Mouse (Mus musculus) ovary, postnatal 14 days (tissue): Measurements from ENCODE around the gene Olfr1043.
"Not testable (repeated sequence)": the region's sequence is repeated elsewhere in the genome, so short reads cannot be mapped to it uniquely, and the experiment has no call there.

ENCODE experiments used
- DNase-seq: peaks from one replicate; pipeline ENCODE4 v3.0.0; 2022; ENCODE audit warnings: low spot score

Olfr1043 gene

DNA sequence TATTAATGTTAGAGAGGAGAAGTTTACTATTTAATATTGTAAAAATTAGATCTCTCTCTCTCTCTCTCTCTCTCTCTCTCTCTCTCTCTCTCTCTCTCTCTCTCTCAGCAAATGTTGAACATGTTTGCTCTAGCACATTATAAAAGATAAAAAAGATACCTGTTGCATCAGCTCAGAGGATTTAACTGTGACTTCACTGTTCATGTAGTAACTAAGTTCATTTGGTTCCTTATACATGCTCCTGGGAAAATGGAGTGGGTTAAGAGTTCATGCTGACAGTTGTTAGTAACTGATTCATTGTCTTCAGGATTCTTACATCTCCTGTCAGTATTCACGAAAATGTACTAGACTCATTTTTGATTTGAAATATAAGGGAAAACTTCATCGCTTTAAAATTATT, at the start of gene Olfr1043:
Olfr1043 (minus strand) TSS at position 101 of the 400 bp plus-strand sequence.
- DNase-seq = no peak

DNA sequence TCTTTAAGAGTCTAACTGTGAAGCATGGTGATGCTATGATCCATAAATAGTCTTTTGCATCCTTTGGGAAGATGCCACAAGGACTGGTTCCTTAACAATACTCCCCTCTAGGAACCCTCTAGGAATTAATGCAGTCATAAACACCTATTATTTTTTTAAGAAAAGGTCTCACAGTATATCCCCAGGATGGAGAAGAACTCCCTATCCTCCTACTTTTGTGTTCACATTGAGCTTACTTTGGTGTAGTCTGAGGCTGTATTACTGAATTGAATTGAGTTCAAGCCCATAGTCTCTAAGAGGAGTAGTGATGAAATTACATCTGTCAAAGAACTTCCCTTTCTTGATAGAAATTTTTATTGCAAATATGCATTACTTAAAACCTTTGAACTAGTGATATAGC, 35.6 kb upstream of the Olfr1043 start, which contains the start of gene Olfr1045:
Olfr1045 (minus strand) TSS at position 101 of the 400 bp plus-strand sequence.
- no peak for DNase-seq

DNA sequence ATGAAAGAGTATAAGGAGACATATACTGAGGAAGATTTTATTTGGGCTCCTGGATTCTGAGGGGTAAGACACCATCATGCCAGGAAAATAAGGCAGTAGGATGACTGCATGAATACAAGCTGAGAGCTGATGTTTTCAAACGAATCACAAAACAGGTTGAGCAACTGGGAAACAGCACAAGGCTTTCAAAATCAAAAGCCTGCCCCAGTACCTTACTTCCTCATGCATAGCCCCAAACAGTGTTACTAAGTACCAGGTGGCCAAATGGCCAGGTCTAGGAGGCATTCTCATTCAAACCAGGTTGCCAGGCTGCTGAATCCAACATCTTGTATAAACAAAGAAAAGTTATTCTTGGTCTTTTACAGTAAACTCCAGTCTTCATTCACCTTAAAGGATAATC, 28.5 kb upstream of the Olfr1043 start:
- DNase-seq = no peak

DNA sequence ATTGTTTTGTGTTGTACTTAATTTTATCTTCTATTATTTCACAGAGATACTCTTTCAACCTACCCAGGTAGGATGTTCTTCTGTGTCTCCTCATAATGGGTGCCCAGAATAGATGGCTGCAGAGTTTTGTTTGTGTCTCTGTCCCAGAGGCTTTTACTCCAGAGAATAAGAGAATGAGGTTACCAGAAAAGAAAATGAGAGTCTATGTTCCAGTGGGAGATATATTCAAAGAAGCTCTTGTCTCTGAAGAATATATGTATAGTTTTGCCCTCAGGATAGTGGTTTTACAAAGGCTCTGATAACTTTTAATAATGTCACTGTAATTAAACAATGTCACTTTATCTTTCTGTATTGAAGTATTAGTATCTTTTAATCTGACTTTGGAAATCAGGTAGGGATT, 18.3 kb upstream of the Olfr1043 start, which contains the start of gene Olfr52:
Olfr52 (minus strand) TSS at position 101 of the 400 bp plus-strand sequence.
- DNase-seq = no peak

DNA sequence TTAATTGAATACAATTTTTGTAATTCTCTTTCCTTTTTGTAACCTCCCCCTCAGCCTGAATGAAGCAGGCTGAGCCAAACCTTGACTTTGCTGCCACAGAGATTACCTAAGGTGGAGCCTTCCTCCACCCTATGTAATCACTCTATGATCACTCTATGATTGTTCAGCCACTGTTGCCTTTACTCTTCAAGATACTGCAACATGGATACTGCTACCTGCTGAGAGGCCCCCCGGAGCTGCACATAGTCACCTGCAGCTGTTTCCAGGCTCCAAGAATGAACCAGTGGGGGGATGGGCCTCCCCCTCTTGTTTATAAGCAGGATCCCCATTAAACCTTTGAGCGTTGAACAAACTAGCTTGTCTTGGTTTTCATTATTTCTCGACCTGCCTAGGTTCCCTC, 12.6 kb upstream of the Olfr1043 start:
- no peak for DNase-seq

DNA sequence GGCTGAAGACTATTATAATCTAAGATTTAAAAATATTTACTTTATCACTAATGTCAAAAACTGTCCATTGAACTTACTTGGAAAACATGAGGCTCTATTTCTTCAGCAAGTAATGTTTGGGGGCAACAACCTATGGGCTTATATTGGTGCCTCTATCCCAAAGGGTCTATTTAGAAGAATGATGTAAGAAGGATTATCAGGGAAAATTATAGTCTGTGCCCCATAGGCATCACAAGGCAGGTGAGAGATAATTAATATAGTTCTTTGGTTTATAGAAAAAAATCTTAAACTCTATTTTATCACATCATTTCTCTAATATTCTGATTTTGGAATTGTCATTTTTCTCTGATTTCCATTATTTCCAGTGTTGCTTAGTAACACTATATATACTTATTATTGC, 10.4 kb upstream of the Olfr1043 start, which contains the start of gene Olfr1044:
Olfr1044 (minus strand) TSS at position 101 of the 400 bp plus-strand sequence.
- DNase-seq = no peak

DNA sequence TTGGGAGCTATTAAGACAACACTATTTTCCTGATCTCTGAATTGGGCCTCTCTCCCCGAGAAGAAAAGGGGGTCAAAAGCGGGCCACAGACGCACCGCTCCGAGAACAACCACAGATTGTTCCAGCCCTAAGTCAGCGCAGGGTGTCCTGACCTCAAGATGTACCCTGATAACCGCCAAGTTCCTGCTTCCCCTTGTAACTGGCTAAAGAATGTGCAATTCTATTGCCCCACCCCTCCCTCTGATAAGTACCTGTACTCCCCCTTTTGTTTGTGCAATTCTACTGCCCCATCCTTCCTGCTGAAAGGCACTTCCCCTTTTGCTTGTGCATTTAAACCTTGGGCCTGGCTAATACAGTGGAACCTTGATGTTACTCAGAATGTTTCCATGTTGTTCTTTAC, 8.1 kb upstream of the Olfr1043 start:
- not testable (repeated sequence) for DNase-seq

DNA sequence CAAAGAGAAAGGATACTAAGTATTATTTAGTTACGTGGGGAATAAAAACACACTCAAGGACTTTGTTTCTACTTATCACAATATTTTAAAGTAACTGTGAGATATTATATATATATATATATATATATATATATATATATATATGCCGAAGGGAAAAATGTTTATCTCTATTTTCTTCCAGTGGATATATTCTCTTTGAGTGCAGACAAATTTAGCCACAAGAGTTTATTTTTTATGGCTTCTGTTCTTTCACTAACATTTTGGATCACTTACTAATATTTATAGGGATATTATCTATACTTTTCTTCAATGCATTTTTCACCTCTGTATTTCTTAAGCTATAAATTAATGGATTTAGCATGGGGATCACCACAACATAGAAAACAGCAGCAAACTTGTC, 5.6 kb downstream of the Olfr1043 start, which contains the start of gene Olfr1042:
Olfr1042 (minus strand) TSS at position 101 of the 400 bp plus-strand sequence.
- DNase-seq = no peak

DNA sequence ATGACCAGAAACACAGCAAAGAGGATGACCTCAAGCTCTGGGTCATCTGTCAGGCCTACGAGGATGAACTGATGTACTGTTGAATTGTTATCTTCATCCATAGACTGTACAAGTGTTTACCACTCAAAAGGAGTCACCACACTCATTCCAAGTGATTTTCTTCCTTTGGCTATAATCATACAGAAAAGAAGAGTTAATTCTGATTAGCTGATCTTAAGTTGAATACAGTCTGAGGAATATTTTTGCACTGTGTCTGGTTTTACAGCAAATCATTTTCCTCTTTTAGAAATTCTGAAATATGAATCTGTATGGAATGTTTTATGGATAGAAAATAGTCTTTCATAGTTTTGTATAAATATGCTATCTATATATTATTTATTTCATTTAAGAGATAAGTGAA, 20.7 kb downstream of the Olfr1043 start, which contains the start of gene Olfr1040:
Olfr1040 (minus strand) TSS at position 101 of the 400 bp plus-strand sequence.
- DNase-seq = no peak

DNA sequence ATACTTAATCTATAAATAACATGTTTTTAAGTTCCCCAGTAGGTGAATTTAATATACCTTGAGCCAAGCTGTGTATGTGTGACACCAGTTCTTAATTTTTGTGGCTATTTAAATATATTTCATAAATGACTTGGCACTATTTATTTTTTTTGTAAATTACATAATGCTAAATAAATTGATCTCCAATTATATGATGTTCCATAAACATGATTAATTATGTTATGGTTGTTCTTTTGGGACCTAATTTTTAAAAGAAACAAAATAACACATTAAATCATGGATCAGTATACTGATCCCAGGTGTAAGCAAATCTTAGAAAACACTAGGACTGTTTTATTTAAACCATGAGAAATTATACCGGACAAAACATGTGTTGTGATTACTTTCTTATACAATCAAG, 31.5 kb downstream of the Olfr1043 start, which contains the start of gene Olfr1039:
Olfr1039 (minus strand) TSS at position 101 of the 400 bp plus-strand sequence.
- no peak for DNase-seq
